Mouse (Mus musculus) testis, adult 2 months (tissue): ENCODE results near the gene Mex3a.

Experiments
- CTCF ChIP-seq: fragments of 200-500 bp; IDR thresholded peaks from 2 replicates; pipeline ENCODE4 v1.5.1; 2012; ENCODE audit warnings: low read depth, mild to moderate bottlenecking, inconsistent platforms, low read length, moderate library complexity; ENCODE audit not compliant: control insufficient read depth, insufficient read depth, insufficient replicate concordance
- POLR2A ChIP-seq: fragments of 200-500 bp; IDR thresholded peaks from 2 replicates; pipeline ENCODE4 v1.6.1; 2012; ENCODE audit warnings: low read depth, mild to moderate bottlenecking, inconsistent platforms, low read length, moderate library complexity; ENCODE audit not compliant: control insufficient read depth

DNA sequence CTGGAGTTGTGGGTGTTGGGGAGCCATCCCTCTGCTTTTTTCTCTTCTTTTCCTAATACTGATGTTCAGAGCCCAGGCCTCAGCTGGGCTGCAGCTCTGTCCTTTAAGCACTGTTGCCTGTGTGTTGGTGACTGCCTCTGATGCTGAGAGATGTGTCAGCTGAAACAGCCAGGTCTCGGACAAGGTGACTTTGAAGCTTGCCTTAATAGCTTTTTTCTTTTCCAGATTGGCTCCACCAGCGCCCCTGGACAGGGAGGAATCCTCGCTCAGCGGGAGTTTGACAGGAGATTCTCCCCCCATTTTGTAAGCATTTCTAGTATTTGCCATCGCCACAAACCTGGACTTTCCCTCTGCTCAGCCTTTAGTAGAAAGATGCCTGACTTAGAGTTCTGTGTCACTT is 54.4 kb downstream of the Mex3a start:
- no peak for TF ChIP-seq POLR2A
- no peak for TF ChIP-seq CTCF
